Mouse (Mus musculus) CH12.LX (cell line): ENCODE data around the gene Polr1d. TPM values are rescaled to one million over a fixed set of nuclear protein-coding genes. Genes with fewer than 3 reads are reported as not detected.

ENCODE experiments used
- DNase-seq: peaks from one replicate; pipeline ENCODE4 v3.0.0-alpha.2; 2013; ENCODE audit errors: extremely low read depth
- H3K27ac ChIP-seq: 2 replicates; pipeline ENCODE4 v1.5.1; 2012; ENCODE audit warnings: low read depth, mild to moderate bottlenecking, control low read depth, moderate library complexity; ENCODE audit not compliant: insufficient read depth
- H3K27me3 ChIP-seq: replicated peaks from 2 replicates; pipeline ENCODE3; 2012; ENCODE audit warnings: inconsistent platforms
- H3K36me3 ChIP-seq, 2 experiments: replicated peaks in 1 of 2; 2 replicates each; pipeline versions ENCODE3 to v1.6.1; 2012; ENCODE audit warnings: inconsistent platforms in 1 of 2, low read length in 1 of 2, mild to moderate bottlenecking in 1 of 2, mixed read lengths in 1 of 2, moderate library complexity in 1 of 2; ENCODE audit not compliant: control insufficient read depth in 1 of 2, insufficient read depth in 1 of 2
- H3K4me1 ChIP-seq, 2 experiments: 2 replicates each; pipeline ENCODE4 v1.6.1; 2012; ENCODE audit warnings: inconsistent platforms in 1 of 2, moderate library complexity in 1 of 2; ENCODE audit not compliant: insufficient read depth in 2 of 2, control insufficient read depth in 1 of 2
- H3K4me2 ChIP-seq: 2 replicates; pipeline ENCODE4 v1.6.1; 2012; ENCODE audit warnings: low read depth, mild to moderate bottlenecking, control low read depth; ENCODE audit not compliant: poor library complexity, insufficient read depth, severe bottlenecking
- H3K4me3 ChIP-seq, 3 experiments: fragments of 150-350 bp in 1 of 3; sonication (generic) in 1 of 3; replicated peaks in 1 of 3; 2 replicates each; pipeline versions ENCODE3 to v1.5.1; 2011 to 2012; ENCODE audit warnings: low read depth in 2 of 3, low read length in 2 of 3, mild to moderate bottlenecking in 2 of 3, moderate library complexity in 2 of 3, control low read depth in 1 of 3, improper control_type of control experiment in 1 of 3, inconsistent platforms in 1 of 3, mixed read lengths in 1 of 3; ENCODE audit not compliant: poor library complexity in 1 of 3
- H3K79me2 ChIP-seq: replicated peaks from 2 replicates; pipeline ENCODE4 v1.6.1; 2012; ENCODE audit warnings: mild to moderate bottlenecking, moderate library complexity; ENCODE audit not compliant: control insufficient read depth, poor library complexity, insufficient read depth, severe bottlenecking; ENCODE audit errors: extremely low read depth
- H3K9ac ChIP-seq: 2 replicates; pipeline ENCODE4 v1.6.1; 2012; ENCODE audit warnings: low read depth, mild to moderate bottlenecking, control low read depth, moderate library complexity; ENCODE audit not compliant: insufficient read depth
- H3K9me3 ChIP-seq: replicated peaks from 2 replicates; pipeline ENCODE3; 2012; ENCODE audit warnings: low read length, inconsistent platforms, mixed read lengths
- BHLHE40 ChIP-seq: IDR thresholded peaks from 2 replicates; pipeline ENCODE4 v1.6.1; 2011; ENCODE audit warnings: mild to moderate bottlenecking, low read depth, low read length, improper control_type of control experiment
- CHD1 ChIP-seq: IDR thresholded peaks from 2 replicates; pipeline ENCODE4 v1.6.1; 2012; ENCODE audit warnings: low read depth, low read length, improper control_type of control experiment, inconsistent platforms
- GABPA ChIP-seq: IDR thresholded peaks from 2 replicates; pipeline ENCODE4 v1.6.1; 2012; ENCODE audit warnings: low read depth, low read length, improper control_type of control experiment, inconsistent platforms; ENCODE audit not compliant: insufficient replicate concordance
- HCFC1 ChIP-seq: IDR thresholded peaks from 2 replicates; pipeline ENCODE4 v1.6.1; 2012; ENCODE audit warnings: low read depth, mild to moderate bottlenecking, inconsistent platforms, low read length, improper control_type of control experiment
- IRF4 ChIP-seq: IDR thresholded peaks from 2 replicates; pipeline ENCODE4 v1.6.1; 2014; ENCODE audit warnings: low read depth, mild to moderate bottlenecking, inconsistent platforms, low read length, improper control_type of control experiment
- JUND ChIP-seq: conservative IDR thresholded peaks from 2 replicates; pipeline ENCODE4 v1.6.1; 2011; ENCODE audit warnings: low read depth, low read length, improper control_type of control experiment
- KAT2A ChIP-seq: IDR thresholded peaks from 2 replicates; pipeline ENCODE4 v1.6.1; 2012; ENCODE audit warnings: low read length, improper control_type of control experiment, inconsistent platforms; ENCODE audit not compliant: insufficient replicate concordance
- MAX ChIP-seq: IDR thresholded peaks from 2 replicates; pipeline ENCODE4 v1.6.1; 2011; ENCODE audit warnings: low read length, improper control_type of control experiment
- MEF2A ChIP-seq: IDR thresholded peaks from 2 replicates; pipeline ENCODE4 v1.6.1; 2014; ENCODE audit warnings: low read depth, mild to moderate bottlenecking, inconsistent platforms, low read length, improper control_type of control experiment, borderline replicate concordance
- MYC ChIP-seq: IDR thresholded peaks from 2 replicates; pipeline ENCODE4 v1.6.1; 2011; ENCODE audit warnings: low read depth, mild to moderate bottlenecking, improper control_type of control experiment, low read length
- PAX5 ChIP-seq: IDR thresholded peaks from 2 replicates; pipeline ENCODE4 v1.6.1; 2012; ENCODE audit warnings: low read length, inconsistent platforms, mixed read lengths
- RAD21 ChIP-seq: IDR thresholded peaks from 2 replicates; pipeline ENCODE4 v1.6.1; 2011; ENCODE audit warnings: low read depth, mild to moderate bottlenecking, low read length, improper control_type of control experiment, moderate library complexity
- SIN3A ChIP-seq: IDR thresholded peaks from 2 replicates; pipeline ENCODE4 v1.6.1; 2012; ENCODE audit warnings: low read length, improper control_type of control experiment, inconsistent platforms
- TCF12 ChIP-seq: IDR thresholded peaks from 2 replicates; pipeline ENCODE4 v1.6.1; 2014; ENCODE audit warnings: low read depth, mild to moderate bottlenecking, inconsistent platforms, low read length, improper control_type of control experiment
- USF2 ChIP-seq: conservative IDR thresholded peaks from 2 replicates; pipeline ENCODE4 v1.6.1; 2011; ENCODE audit warnings: low read depth, low read length, improper control_type of control experiment
- ZC3H11A ChIP-seq: IDR thresholded peaks from 2 replicates; pipeline ENCODE4 v1.6.1; 2012; ENCODE audit warnings: low read depth, mild to moderate bottlenecking, inconsistent platforms, low read length, improper control_type of control experiment
- ZNF384 ChIP-seq: IDR thresholded peaks from 2 replicates; pipeline ENCODE4 v1.6.1; 2012; ENCODE audit warnings: low read depth, low read length, improper control_type of control experiment, inconsistent platforms
- dilution Hi-C: fragments of 300-500 bp; cut with MboI; formaldehyde crosslinking; loops from 2 replicates; pipeline ENCODE4 v1.14.3; 2020; ENCODE audit warnings: low sequenced_read_pairs; ENCODE audit not compliant: extremely low pct_unique_long_range_greater_than_20kb, extremely low pct_ligation_motif_present
- in situ Hi-C: fragments of 300-500 bp; cut with MboI; formaldehyde crosslinking; loops from 3 replicates; pipeline ENCODE4 v1.14.3; 2019; ENCODE audit warnings: low sequenced_read_pairs, low pct_ligation_motif_present, low pct_unique_long_range_greater_than_20kb, mixed read lengths
- polyA plus RNA-seq: library from polyadenylated mRNA; unstranded; fragments of >175 nt; gene quantifications from 2 replicates; pipeline ENCODE4 v1.2.1, GENCODE M21; 2012; ENCODE audit warnings: low read depth; ENCODE audit not compliant: insufficient read length
- total RNA-seq, 2 experiments: library from RNA; depleted of rRNA; stranded (reverse); fragments of 300-350 nt in 1 of 2; fragments of >200 nt in 1 of 2; gene quantifications; 2 replicates each; pipeline ENCODE4 v1.2.3; 2012 to 2014

The Polr1d gene
- total and polyA plus RNA-seq, 3 experiments, result 293 to 354 (median 300) TPM

- H3K9ac ChIP-seq, result no peak overlapping the region
- no peaks in the 10 kb centered on the region for H3K9me3 ChIP-seq
- in situ Hi-C loops, result no loop called here
- dilution Hi-C loops, result no loop called here
- TF ChIP-seq HCFC1 (no peak), TCF12 (no peak), KAT2A (no peak), BHLHE40 (no peak), SIN3A (no peak), ZC3H11A (no peak), PAX5 (no peak), MYC (no peak), CHD1 (no peak), GABPA (no peak), USF2 (no peak), MEF2A (no peak), JUND (no peak), IRF4 (no peak), MAX (no peak)
- no peaks in the 10 kb centered on the region for H3K27me3 ChIP-seq
- no peak overlapping the region for H3K27ac ChIP-seq
- H3K4me3 ChIP-seq, result no peak overlapping the region
- H3K79me2 ChIP-seq, result peaks cover 78% of the 10 kb centered on the region
- peaks cover 18 to 68% of the 10 kb centered on the region in 2 experiments for H3K36me3 ChIP-seq
- peaks cover 15 to 71% of the 10 kb centered on the region in 2 experiments; a peak in 3 of 4 replicates for H3K4me1 ChIP-seq
- H3K4me2 ChIP-seq, result no peak overlapping the region
- no peak for DNase-seq
These were observed 30.9 kb upstream of the Polr1d start for GRCm38 (mm10) chr5:147045929-147046328.

- Histone ChIP-seq H3K4me1 (peaks cover 12 to 66% of the 10 kb centered on the region in 2 experiments; a peak in 3 of 4 replicates), H3K4me2 (peak overlapping the region; percentile 82), H3K79me2 (peaks cover 87% of the 10 kb centered on the region), H3K9me3 (no peaks in the 10 kb centered on the region), H3K36me3 (peaks cover 7 to 37% of the 10 kb centered on the region in 2 experiments), H3K9ac (peak overlapping the region; percentile 71; the same call in 1 of the 2 replicates), H3K27me3 (no peaks in the 10 kb centered on the region), H3K27ac (0 out of 2 replicates have a peak overlapping the region, but pooled peaks have one; percentile 23), H3K4me3 (no peak overlapping the region)
- TF ChIP-seq ZNF384 (0 out of 2 replicates have a peak, but pooled peaks have one; percentile 16), RAD21 (no peak)
- in situ Hi-C loops, result no loop called here
- dilution Hi-C loops, result no loop called here
- no peak for DNase-seq
These were observed 27.2 kb upstream of the Polr1d start for GRCm38 (mm10) chr5:147049544-147050209.
